Mouse (Mus musculus): Measurements from ENCODE around the gene Vmn2r8. TPM values are rescaled to one million over a fixed set of nuclear protein-coding genes. Genes with fewer than 3 reads are reported as not detected.

Vmn2r8 gene
- not detected for total RNA-seq (2023)

GRCm38 (mm10) chr5:108808750-108809149, at the start of gene Vmn2r8:
Vmn2r8 (minus strand) TSS chr5:108808850.

GRCm38 (mm10) chr5:108852501-108852900, 43.9 kb upstream of the Vmn2r8 start, which contains the start of gene Vmn2r9:
Vmn2r9 (minus strand) TSS chr5:108852601.

GRCm38 (mm10) chr5:108795263-108795662, 13.4 kb downstream of the Vmn2r8 start, which contains the start of gene Tmed11:
Tmed11 (minus strand) TSS chr5:108795363.

GRCm38 (mm10) chr5:108774630-108775306, 33.9 kb downstream of the Vmn2r8 start, which contains the start of gene Rnf212:
Rnf212 (minus strand) TSS chr5:108774982.

Other genes with a start within 250 kb of the Vmn2r8 start
- gene Gak, start 179.1 kb downstream of the Vmn2r8 start, total RNA-seq (2023): 168 TPM
- gene Tmem175, start 179.1 kb downstream of the Vmn2r8 start, total RNA-seq (2023): 22.2 TPM
- 35.9 TPM for gene Idua, start 148.5 kb downstream of the Vmn2r8 start, total RNA-seq (2023)
- gene Dgkq, start 139.2 kb downstream of the Vmn2r8 start, total RNA-seq (2023): 24.0 TPM
- not detected for gene Slc26a1, start 133.3 kb downstream of the Vmn2r8 start, total RNA-seq (2023)
- gene Fgfrl1, start 116.5 kb downstream of the Vmn2r8 start, total RNA-seq (2023): 8.5 TPM
- gene Rnf212, start 33.9 kb downstream of the Vmn2r8 start, total RNA-seq (2023): not detected
- not detected for gene Tmed11, start 13.5 kb downstream of the Vmn2r8 start, total RNA-seq (2023)
- gene Vmn2r9, start 43.8 kb upstream of the Vmn2r8 start, total RNA-seq (2023): not detected
- gene Vmn2r10, start 197.7 kb upstream of the Vmn2r8 start, total RNA-seq (2023): not detected